Mouse (Mus musculus) kidney, embryonic 14.5 days (tissue): ENCODE results near the gene Foxp4. TPM values are rescaled to one million over a fixed set of nuclear protein-coding genes. Genes with fewer than 3 reads are reported as not detected.
A peak's percentile ranks its signal among the peaks of the same experiment; 100 is the strongest.

ENCODE experiments used
- ATAC-seq: fragments of 200-750 bp; cut with Nextera tagmentation; 2 replicates; pipeline ENCODE4 v1.8.0; 2017; ENCODE audit warnings: moderate number of reproducible peaks, mild to moderate bottlenecking, moderate TSS enrichment, moderate library complexity; ENCODE audit not compliant: low FRiP score, low TSS enrichment
- H3K27ac ChIP-seq: fragments of 300-500 bp; sonication (generic); 2 replicates; pipeline ENCODE4 v1.5.1; 2014; ENCODE audit warnings: low read depth, mild to moderate bottlenecking, low read length, moderate library complexity, mixed read lengths
- H3K27me3 ChIP-seq: fragments of 300-500 bp; sonication (generic); 2 replicates; pipeline ENCODE4 v1.6.1; 2014; ENCODE audit warnings: mild to moderate bottlenecking, low read length; ENCODE audit not compliant: control insufficient read depth, insufficient read depth
- H3K36me3 ChIP-seq: fragments of 300-500 bp; sonication (generic); 2 replicates; pipeline ENCODE4 v1.6.1; 2014; ENCODE audit warnings: low read length, mixed read lengths; ENCODE audit not compliant: control insufficient read depth, insufficient read depth
- H3K4me1 ChIP-seq: fragments of 300-500 bp; sonication (generic); 2 replicates; pipeline ENCODE4 v1.6.1; 2014; ENCODE audit warnings: low read length, mixed read lengths; ENCODE audit not compliant: control insufficient read depth, insufficient read depth
- H3K4me2 ChIP-seq: fragments of 300-500 bp; sonication (generic); replicated peaks from 2 replicates; pipeline ENCODE4 v1.6.1; 2014; ENCODE audit warnings: low read depth, mild to moderate bottlenecking, low read length
- H3K4me3 ChIP-seq: fragments of 300-500 bp; sonication (generic); 2 replicates; pipeline ENCODE4 v1.5.1; 2014; ENCODE audit warnings: mild to moderate bottlenecking, low read length
- H3K9ac ChIP-seq: fragments of 300-500 bp; sonication (generic); 2 replicates; pipeline ENCODE4 v1.6.1; 2014; ENCODE audit warnings: low read depth, mild to moderate bottlenecking, low read length, moderate library complexity
- H3K9me3 ChIP-seq: fragments of 300-500 bp; sonication (generic); 2 replicates; pipeline ENCODE4 v1.6.1; 2016; ENCODE audit warnings: low read length; ENCODE audit not compliant: control insufficient read depth
- WGBS: fragments of 180-500 bp; shearing (Covaris S2); extraction: QIAGEN DNeasy Blood & Tissue Kit; methylation state at CpG from one replicate; pipeline ENCODE4 v1.1.7; 2014; 5-methylcytosine and 5-hydroxymethylcytosine counted together
- polyA plus RNA-seq: library from polyadenylated mRNA; unstranded; fragments of >200 nt; fragmentation: Nextera tagmentation; extraction: Ambion mirVana; gene quantifications from 2 replicates; pipeline ENCODE4 v1.2.1, GENCODE M21; 2014

Gene Foxp4
- polyA plus RNA-seq, 1 experiment from 2014 or later: 25.4 TPM

- 71% methylated on average over 7 of the region's 7 CpGs for WGBS
- H3K27ac ChIP-seq: no peak overlapping the region
Measured at GRCm38 (mm10) chr17:47888641-47889040, 35.8 kb downstream of the Foxp4 start.

GRCm38 (mm10) chr17:47888155-47888455 is 36.3 kb downstream of the Foxp4 start:
- Histone ChIP-seq H3K4me2 (no peak overlapping the region), H3K36me3 (peaks cover 12% of the 10 kb centered on the region; the same call in 1 of the 2 replicates), H3K27me3 (no peaks in the 10 kb centered on the region), H3K9me3 (no peaks in the 10 kb centered on the region), H3K4me3 (no peak overlapping the region), H3K9ac (no peak overlapping the region), H3K27ac (peak overlapping the region; percentile 55; the same call in 1 of the 2 replicates), H3K4me1 (peaks cover 21% of the 10 kb centered on the region)
- WGBS: 18% methylated on average over 6 of the region's 6 CpGs
- ATAC-seq: peak; percentile 7; the same call in 1 of the 2 replicates

More at GRCm38 (mm10) chr17:47888641-47889040, 35.8 kb downstream of the Foxp4 start:
- peaks cover 21% of the 10 kb centered on the region for H3K4me1 ChIP-seq
- H3K36me3 ChIP-seq: peaks cover 14% of the 10 kb centered on the region; the same call in 1 of the 2 replicates
- ATAC-seq: no peak
- no peak overlapping the region for H3K9ac ChIP-seq
- no peak overlapping the region for H3K4me3 ChIP-seq
- no peak overlapping the region for H3K4me2 ChIP-seq
- no peaks in the 10 kb centered on the region for H3K9me3 ChIP-seq
- H3K27me3 ChIP-seq: no peaks in the 10 kb centered on the region

- no peak overlapping the region for H3K4me2 ChIP-seq
- WGBS: 18% methylated on average over 13 of the region's 13 CpGs
- ATAC-seq: peak; percentile 56
- H3K27ac ChIP-seq: peak overlapping the region; percentile 55; the same call in 1 of the 2 replicates
- H3K27me3 ChIP-seq: no peaks in the 10 kb centered on the region
- no peak overlapping the region for H3K4me3 ChIP-seq
- peaks cover 16% of the 10 kb centered on the region; the same call in 1 of the 2 replicates for H3K36me3 ChIP-seq
- H3K9ac ChIP-seq: no peak overlapping the region
- H3K9me3 ChIP-seq: no peaks in the 10 kb centered on the region
- peaks cover 21% of the 10 kb centered on the region for H3K4me1 ChIP-seq
Measured at GRCm38 (mm10) chr17:47887381-47888154, 36.9 kb downstream of the Foxp4 start.

GRCm38 (mm10) chr17:47883099-47883498 is 41.3 kb downstream of the Foxp4 start:
- H3K4me3 ChIP-seq: no peak overlapping the region
- no peak overlapping the region for H3K27ac ChIP-seq
- no peaks in the 10 kb centered on the region for H3K27me3 ChIP-seq
- peaks cover 34% of the 10 kb centered on the region for H3K4me1 ChIP-seq
- ATAC-seq: no peak
- H3K36me3 ChIP-seq: peaks cover 28% of the 10 kb centered on the region; the same call in 1 of the 2 replicates
- H3K4me2 ChIP-seq: no peak overlapping the region
- 84% methylated on average over 5 of the region's 5 CpGs for WGBS
- H3K9ac ChIP-seq: no peak overlapping the region
- H3K9me3 ChIP-seq: no peaks in the 10 kb centered on the region

- no peak overlapping the region for H3K9ac ChIP-seq
- H3K4me3 ChIP-seq: no peak overlapping the region
- no peaks in the 10 kb centered on the region for H3K9me3 ChIP-seq
- H3K27ac ChIP-seq: no peak overlapping the region
- H3K4me2 ChIP-seq: no peak overlapping the region
- H3K27me3 ChIP-seq: no peaks in the 10 kb centered on the region
- WGBS: 79% methylated on average over 13 of the region's 13 CpGs
- H3K4me1 ChIP-seq: peaks cover 27% of the 10 kb centered on the region
- no peak for ATAC-seq
- peaks cover 39% of the 10 kb centered on the region; the same call in 1 of the 2 replicates for H3K36me3 ChIP-seq
Measured at GRCm38 (mm10) chr17:47881330-47881729, 43.1 kb downstream of the Foxp4 start.

GRCm38 (mm10) chr17:47879207-47879606 is 45.2 kb downstream of the Foxp4 start:
- Histone ChIP-seq H3K4me1 (peaks cover 27% of the 10 kb centered on the region), H3K9me3 (no peaks in the 10 kb centered on the region), H3K27ac (no peak overlapping the region), H3K36me3 (peaks cover 43% of the 10 kb centered on the region; the same call in 1 of the 2 replicates), H3K9ac (no peak overlapping the region; the same call in 1 of the 2 replicates), H3K4me2 (no peak overlapping the region), H3K4me3 (no peak overlapping the region), H3K27me3 (no peaks in the 10 kb centered on the region)
- 0 out of 2 replicates have a peak, but pooled peaks have one; percentile 2 for ATAC-seq
- 35% methylated on average over 3 of the region's 3 CpGs for WGBS

- WGBS: 28% methylated on average over 32 of the region's 35 CpGs
- Histone ChIP-seq H3K4me1 (peaks cover 27% of the 10 kb centered on the region), H3K9me3 (no peaks in the 10 kb centered on the region), H3K27ac (no peak overlapping the region), H3K27me3 (no peaks in the 10 kb centered on the region), H3K9ac (no peak overlapping the region; the same call in 1 of the 2 replicates), H3K4me3 (no peak overlapping the region), H3K4me2 (no peak overlapping the region; the same call in 1 of the 2 replicates), H3K36me3 (peaks cover 37% of the 10 kb centered on the region; the same call in 1 of the 2 replicates)
- 0 out of 2 replicates have a peak, but pooled peaks have one; percentile 16 for ATAC-seq
Measured at GRCm38 (mm10) chr17:47878378-47879089, 45.9 kb downstream of the Foxp4 start.

- no peak overlapping the region for H3K9ac ChIP-seq
- no peak overlapping the region for H3K4me3 ChIP-seq
- no peak overlapping the region for H3K4me2 ChIP-seq
- H3K9me3 ChIP-seq: no peaks in the 10 kb centered on the region
- peaks cover 27% of the 10 kb centered on the region for H3K4me1 ChIP-seq
- no peak for ATAC-seq
- WGBS: 42% methylated on average over 10 of the region's 10 CpGs
- H3K36me3 ChIP-seq: peaks cover 39% of the 10 kb centered on the region; the same call in 1 of the 2 replicates
- H3K27ac ChIP-seq: no peak overlapping the region
- H3K27me3 ChIP-seq: no peaks in the 10 kb centered on the region
Measured at GRCm38 (mm10) chr17:47877715-47878377, 46.6 kb downstream of the Foxp4 start.
